In the genomic region with DNA sequence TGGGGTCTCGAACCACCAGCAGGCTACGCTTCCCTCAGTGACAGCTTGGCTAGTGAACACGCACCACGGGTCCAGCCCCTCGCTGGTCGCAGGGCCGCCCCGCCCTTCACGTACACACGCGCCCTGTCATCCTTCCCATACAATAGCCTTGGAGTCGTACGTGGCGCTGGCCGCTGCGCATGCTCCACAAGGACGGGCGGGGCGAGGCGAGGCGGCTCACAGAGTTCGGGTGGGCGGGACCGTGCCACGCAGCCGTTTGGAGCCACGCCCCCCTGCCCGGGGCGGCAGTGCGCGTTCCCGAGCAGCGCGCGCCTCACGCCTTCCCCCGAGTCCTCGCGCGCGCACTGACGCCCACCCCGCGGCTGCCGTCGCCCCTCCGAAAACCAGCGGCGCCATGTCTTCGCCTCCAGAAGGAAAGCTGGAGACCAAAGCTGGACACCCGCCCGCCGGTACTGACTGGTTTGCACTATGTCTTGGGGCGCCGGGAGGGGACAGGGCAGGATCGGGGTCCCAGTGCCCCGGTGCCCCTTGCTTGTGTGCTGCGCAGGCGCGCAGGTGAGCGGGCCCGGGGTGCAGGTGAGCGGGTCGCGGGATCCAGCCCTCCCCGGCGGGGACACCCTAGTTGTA, we compare ENCODE assay signal across 7 mouse cellular contexts. TPM values are rescaled to one million over a fixed set of nuclear protein-coding genes. Genes with fewer than 3 reads are reported as not detected.
DNase-seq lines count a peak whose midpoint lies in the region; ATAC-seq lines count a peak whose summit lies in the region.

A gene (plus strand): TSS at position 180 of the 627 bp plus-strand sequence.

- ATAC-seq in intestine, embryonic 16.5 days, result peak; percentile 98
- ATAC-seq in midbrain, embryonic 11.5 days (ENCODE audit: low FRiP score), result peak; percentile 100

- no peaks in the 10 kb centered on the region for H3K27me3 ChIP-seq in intestine, embryonic 16.5 days (replicated peaks; ENCODE audit: control insufficient read depth, insufficient read depth, low read length)
- H3K27me3 ChIP-seq in midbrain, embryonic 11.5 days (ENCODE audit: control insufficient read depth, insufficient read depth, low read length), result no peaks in the 10 kb centered on the region

- peak within 1 kb of the TSS; percentile 86 for H3K27ac ChIP-seq in intestine, embryonic 16.5 days (ENCODE audit: low read length)
- H3K27ac ChIP-seq in midbrain, embryonic 11.5 days (ENCODE audit: low read depth, low read length), result no peak within 1 kb of the TSS

- no peaks in the 10 kb centered on the region for H3K36me3 ChIP-seq in intestine, embryonic 16.5 days (ENCODE audit: control insufficient read depth, insufficient read depth, low read length)
- H3K36me3 ChIP-seq in midbrain, embryonic 11.5 days (ENCODE audit: control insufficient read depth, insufficient read depth, low read length), result no peaks in the 10 kb centered on the region

- under 1% methylated on average over 67 of the region's 67 CpGs for WGBS in intestine, embryonic 16.5 days
- under 1% methylated on average over 67 of the region's 67 CpGs for WGBS in midbrain, embryonic 11.5 days

- H3K9ac ChIP-seq in intestine, embryonic 16.5 days (ENCODE audit: low read depth, low read length), result peak within 1 kb of the TSS; percentile 99
- H3K9ac ChIP-seq in midbrain, embryonic 11.5 days (ENCODE audit: low read length), result peak within 1 kb of the TSS; percentile 82

- peak within 1 kb of the TSS; percentile 75 for H3K4me2 ChIP-seq in intestine, embryonic 16.5 days (ENCODE audit: low read depth, low read length)
- H3K4me2 ChIP-seq in midbrain, embryonic 11.5 days, result peak within 1 kb of the TSS; percentile 73

- peaks cover 7% of the 10 kb centered on the region for H3K4me1 ChIP-seq in intestine, embryonic 16.5 days (ENCODE audit: control insufficient read depth, insufficient read depth, low read length)
- 0 out of 2 replicates have a peak, but pooled peaks cover 3% of the 10 kb centered on the region for H3K4me1 ChIP-seq in midbrain, embryonic 11.5 days (ENCODE audit: control insufficient read depth, insufficient read depth, low read length)

- intact Hi-C loops in left cerebral cortex, postnatal 36 days (cut with DNase I), result no loop called here

- H3K4me3 ChIP-seq in intestine, embryonic 16.5 days (ENCODE audit: low read length), result peak within 1 kb of the TSS; percentile 94
- peak within 1 kb of the TSS; percentile 70 for H3K4me3 ChIP-seq in midbrain, embryonic 11.5 days (ENCODE audit: low read depth, low read length)

- no peaks in the 10 kb centered on the region for H3K9me3 ChIP-seq in intestine, embryonic 16.5 days (ENCODE audit: control insufficient read depth, low read length)
- no peaks in the 10 kb centered on the region for H3K9me3 ChIP-seq in midbrain, embryonic 11.5 days (ENCODE audit: control insufficient read depth, low read length)

- peak; percentile 97 for DNase-seq in adrenal gland, adult 8-10 months
- peak; percentile 96 for DNase-seq in embryo, embryonic 9.5 days (ENCODE audit: extremely low spot score)
- peak; percentile 97 to 99 for DNase-seq in gastrocnemius, postnatal 4 days (ENCODE audit: low spot score in 2 of 2)
- DNase-seq in left cerebral cortex, postnatal 36 days (ENCODE audit: low spot score in 2 of 2), result peak; percentile 97 to 98
- DNase-seq in midbrain, embryonic 11.5 days (ENCODE audit: low spot score, missing footprints), result peak; percentile 100
- DNase-seq in skeletal muscle tissue, adult 2 months (ENCODE audit: low read depth, low spot score), result peak; percentile 93

RNA-seq across cellular contexts. Expression of the gene that starts here (rescaled TPM):
- 100 to 1,000 TPM in 2 of 4 experiments, 10 to 100 TPM in 2; 92.0 to 108 (median 97.8) TPM for total RNA-seq in adrenal gland, adult 8-10 months (2022)
- 10 to 100 TPM; 69.4 to 78.0 TPM for total RNA-seq in gastrocnemius, postnatal 4 days (2021)
- polyA plus RNA-seq in intestine, embryonic 16.5 days (2015; fragmentation: Nextera tagmentation; extraction: Ambion mirVana), result 80.5 and 86.7 TPM in 2 replicates
- total RNA-seq in left cerebral cortex, postnatal 36 days (2021), result 1 to 10 TPM; 6.0 to 7.2 TPM
- 36.0 and 40.3 TPM in 2 replicates for polyA plus RNA-seq in midbrain, embryonic 11.5 days (2014; fragmentation: Nextera tagmentation; extraction: Ambion mirVana)

Comparison
In these comparisons a context has a peak if more than half of its experiments do, and no peak if none do; other contexts are left out.
1. RNA of the gene that starts here (total RNA-seq): 92.0 to 108 TPM in adrenal gland, adult 8-10 months and 69.4 to 78.0 TPM in gastrocnemius, postnatal 4 days; 6.0 to 7.2 TPM in left cerebral cortex, postnatal 36 days; every median in the first group is over 4 times any median in the second.
2. Peak in every context shown above with its lines, with median percentiles within 50 percentile points of each other: DNase-seq.